Mouse (Mus musculus): ENCODE data around the gene Ptgis.

DNA sequence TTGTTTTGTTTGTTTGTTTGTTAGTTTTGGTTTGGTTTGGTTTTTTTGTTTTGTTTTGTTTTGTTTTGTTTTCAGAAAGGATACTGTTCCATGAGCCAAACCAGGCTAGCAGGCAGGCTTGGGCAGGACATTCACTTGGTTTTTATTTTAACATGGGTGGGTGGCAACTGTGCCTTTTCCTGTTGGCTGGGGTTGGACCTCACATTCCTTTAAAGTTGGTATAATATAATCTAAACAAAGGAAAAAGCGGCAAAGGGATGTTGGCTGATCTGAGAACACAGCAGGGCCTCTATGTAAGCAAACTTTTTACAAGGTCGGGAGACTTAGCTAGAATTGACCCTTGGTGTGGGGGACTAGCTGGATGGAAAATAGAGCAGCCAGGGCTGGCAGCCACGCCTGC, 17.4 kb upstream of the Ptgis start:
- TF ChIP-seq POLR2A (IDR thresholded peaks at IDR 0.05; ENCODE audit: extremely low read depth, insufficient read depth, low read length) = no peak
- no peak for TF ChIP-seq CTCF (IDR thresholded peaks at IDR 0.05; ENCODE audit: low read depth, low read length)
